Mouse (Mus musculus) spleen, adult 12 weeks (tissue): ENCODE measurements around the gene Tomm70a.

Experiments
- DNase-seq: peaks from one replicate; pipeline ENCODE4 v3.0.0; 2022; ENCODE audit warnings: low spot score

The Tomm70a gene

DNA sequence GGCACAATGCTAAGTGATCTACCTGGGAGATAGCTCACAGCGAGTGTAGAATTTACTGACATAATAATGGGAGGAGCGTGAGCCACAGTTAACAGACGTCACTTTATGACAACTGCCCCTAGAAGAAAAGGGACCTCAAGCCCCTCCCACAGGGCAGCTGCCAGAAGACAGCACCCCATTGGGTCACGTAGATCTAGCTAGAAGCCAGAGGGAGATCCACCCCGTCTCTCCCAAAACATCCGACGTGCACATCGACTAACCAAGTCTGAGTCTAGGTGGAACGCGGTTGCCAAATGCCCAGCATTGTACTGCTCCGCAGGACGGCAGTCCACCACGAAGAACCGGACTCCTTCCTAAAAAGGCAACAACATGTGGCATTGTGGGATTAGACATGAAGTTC, 69.7 kb downstream of the Tomm70a start:
- no peak for DNase-seq

DNA sequence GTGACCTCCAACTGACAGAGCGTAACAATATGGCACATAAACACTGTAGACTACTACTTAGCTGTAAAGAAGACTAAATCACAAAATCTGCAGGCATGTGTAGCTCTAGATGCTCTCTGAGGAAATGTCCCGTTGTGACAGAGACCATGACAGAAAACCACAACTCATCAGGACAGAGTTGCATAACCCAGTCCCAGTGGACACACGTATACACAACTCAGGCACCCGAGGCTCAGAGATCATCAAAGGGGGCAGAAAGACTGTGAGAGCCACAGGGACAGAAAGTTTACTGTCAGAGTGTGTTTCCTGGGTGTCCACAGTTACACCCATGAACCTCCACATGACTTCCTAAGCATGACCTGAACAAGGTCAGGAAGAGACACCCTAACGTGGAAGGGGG, 75.1 kb downstream of the Tomm70a start:
- no peak for DNase-seq

GRCm38 (mm10) chr16:57197281-57197680, 75.8 kb downstream of the Tomm70a start:
- DNase-seq, result no peak
